Mouse (Mus musculus) kidney, adult 2 months (tissue): ENCODE data around the gene Gm815.

Source experiments
- CTCF ChIP-seq: fragments of 200-500 bp; conservative IDR thresholded peaks from 2 replicates; pipeline ENCODE4 v1.5.1; 2011; ENCODE audit warnings: low read depth, mild to moderate bottlenecking, control low read depth, low read length, moderate library complexity, mixed read lengths; ENCODE audit not compliant: insufficient read depth, insufficient read length
- POLR2A ChIP-seq: fragments of 200-500 bp; IDR thresholded peaks from one replicate; pipeline ENCODE4 v1.6.1; 2011; ENCODE audit warnings: low read depth, low read length, control low read depth

DNA sequence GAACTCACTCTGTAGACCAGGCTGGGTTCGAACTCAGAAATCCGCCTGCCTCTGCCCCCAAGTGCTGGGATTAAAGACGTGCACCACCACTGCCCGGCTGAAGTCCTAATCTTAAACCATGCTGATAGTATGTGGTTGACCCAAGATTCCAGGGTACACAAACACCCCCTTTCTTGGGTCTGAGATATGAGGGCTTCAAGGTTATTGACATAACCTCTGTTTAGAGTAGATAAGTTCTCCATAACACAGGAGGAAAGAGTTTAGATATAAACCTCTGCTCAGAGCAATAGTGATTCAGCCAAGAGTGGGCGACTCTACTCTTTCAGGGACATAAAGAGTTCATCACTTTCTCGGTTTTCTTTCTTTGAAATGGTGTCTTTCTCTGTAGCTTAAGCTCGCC is 30.5 kb upstream of the Gm815 start:
- no peak for TF ChIP-seq CTCF
- TF ChIP-seq POLR2A, result no peak
